Mouse (Mus musculus) gastrocnemius, adult 8-10 months (tissue): ENCODE results near the gene Map1lc3a. TPM values are rescaled to one million over a fixed set of nuclear protein-coding genes. Genes with fewer than 3 reads are reported as not detected.

ENCODE experiments used
- DNase-seq, 2 experiments: peaks; one replicate each; pipeline ENCODE4 v3.0.0; 2022; ENCODE audit warnings: low spot score in 2 of 2
- total RNA-seq, 4 experiments: library from RNA; stranded (reverse); gene quantifications; 2 replicates each; pipeline ENCODE4 v1.2.4; 2022

Map1lc3a gene
- total RNA-seq, 4 experiments from 2014 or later: 218 to 307 (median 227) TPM

DNA sequence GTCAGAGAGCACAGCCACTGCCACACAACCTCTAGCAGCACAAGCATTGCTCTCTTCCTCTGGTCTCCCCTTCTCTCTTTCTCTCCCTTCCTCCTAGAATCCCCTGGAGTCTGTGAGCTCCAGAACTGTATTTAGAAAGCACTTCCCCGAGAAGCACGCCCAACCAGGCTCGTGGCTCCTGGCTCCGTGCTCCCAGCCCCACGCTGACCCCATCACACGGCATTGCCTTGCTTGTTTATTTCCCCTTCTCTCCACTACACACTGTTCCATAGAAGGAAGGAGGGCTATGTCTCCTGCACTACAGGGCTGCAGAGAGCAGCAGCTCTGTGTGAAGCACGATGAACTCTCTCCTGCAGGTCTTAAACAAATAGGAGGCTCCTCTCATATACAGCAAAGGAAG is 8.6 kb downstream of the Map1lc3a start:
- DNase-seq: peak in 1 of 2 experiments; percentile 40

DNA sequence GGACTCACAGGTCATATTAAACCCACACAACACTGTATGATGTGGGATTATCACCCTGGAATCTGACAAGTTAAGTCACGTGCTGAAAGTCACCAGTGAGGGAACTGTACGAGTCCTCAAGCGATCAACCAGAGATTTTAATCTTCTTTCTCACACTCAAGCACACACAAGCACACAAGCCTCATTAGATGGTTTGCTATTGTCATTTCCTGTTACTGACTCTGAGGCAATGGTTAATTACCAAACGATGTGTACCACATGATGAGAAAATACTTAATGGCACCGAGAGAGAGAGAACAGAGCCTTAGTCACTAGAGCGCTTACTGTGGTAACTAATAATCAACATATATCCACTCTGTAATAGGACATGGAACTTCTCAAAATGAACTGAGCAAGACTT is 9.6 kb downstream of the Map1lc3a start:
- no peak for DNase-seq

DNA sequence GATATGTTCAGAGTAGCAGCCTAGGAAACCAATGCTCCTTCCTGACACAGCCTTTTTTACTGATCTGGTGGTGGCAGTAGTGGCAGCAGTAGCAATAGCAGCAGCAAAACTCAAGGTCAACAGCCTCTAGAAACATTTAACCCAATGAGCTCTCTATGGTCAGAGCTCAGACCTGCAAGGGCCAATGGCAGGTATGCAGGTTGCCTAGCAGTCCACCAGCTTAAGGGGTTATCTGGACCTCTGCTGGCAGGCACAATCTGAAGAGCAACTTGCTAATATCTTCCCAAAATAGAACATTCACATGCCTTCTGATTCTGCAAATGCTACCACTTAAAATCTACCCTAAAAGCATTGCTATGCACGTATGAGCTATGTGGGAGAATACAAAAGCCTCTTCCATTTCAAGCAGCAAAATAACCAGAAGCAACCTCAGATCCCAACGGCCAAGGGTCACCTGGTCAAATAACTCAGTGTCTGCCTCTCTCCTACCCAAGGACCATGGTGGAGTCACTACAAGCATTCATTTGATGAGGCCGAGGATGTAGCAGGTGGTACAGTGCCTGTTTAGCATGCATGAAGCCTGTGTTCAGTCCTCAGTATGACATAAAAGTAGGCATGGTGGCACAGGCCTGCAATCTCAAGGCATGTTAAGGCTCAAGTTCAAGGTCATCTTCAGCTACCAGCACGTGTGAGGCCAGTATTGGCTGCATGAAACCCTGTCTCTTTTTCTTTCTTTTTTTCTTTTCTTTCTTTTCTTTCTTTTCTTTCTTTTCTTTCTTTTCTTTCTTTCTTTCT is 11.6 kb downstream of the Map1lc3a start:
- no peak for DNase-seq

DNA sequence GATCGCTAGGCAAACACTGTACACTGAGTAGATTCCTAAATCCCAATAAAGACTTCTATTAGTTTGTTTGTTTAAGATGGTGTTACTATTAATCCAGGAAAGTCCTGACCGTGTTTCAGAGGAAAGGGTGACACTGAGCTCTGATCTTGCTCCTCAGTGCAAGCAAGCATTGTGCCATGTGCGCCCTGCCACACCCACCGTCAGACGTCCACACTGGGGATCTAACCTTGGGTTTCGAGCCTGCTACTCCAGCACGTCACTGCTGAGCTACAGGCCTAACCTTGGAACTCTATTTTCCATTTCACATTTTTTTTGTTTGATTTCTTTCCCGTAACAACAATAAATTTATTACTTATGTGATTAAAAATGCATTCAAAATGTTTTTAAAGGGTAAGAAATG is 14.0 kb downstream of the Map1lc3a start:
- no peak for DNase-seq

DNA sequence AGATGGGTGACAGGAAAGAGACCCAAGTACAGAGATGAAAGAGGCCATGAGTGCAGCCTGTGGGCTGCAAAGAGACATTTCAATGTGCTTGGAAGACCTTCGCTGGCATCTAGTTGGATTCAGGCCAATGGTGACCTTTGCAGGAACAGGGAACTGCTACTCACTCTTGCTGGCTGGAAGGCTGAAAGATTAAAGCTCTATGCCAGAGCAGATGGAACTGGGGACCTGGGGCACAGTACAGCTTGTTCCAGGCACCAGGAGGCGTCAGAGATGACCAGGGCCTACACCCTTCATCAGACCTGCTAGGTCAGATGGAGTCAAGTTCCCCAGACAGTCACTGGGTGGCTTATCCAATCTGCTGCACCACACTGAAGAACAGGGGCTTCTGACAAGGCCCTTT is 17.3 kb downstream of the Map1lc3a start:
- DNase-seq: peak; percentile 48 to 63

DNA sequence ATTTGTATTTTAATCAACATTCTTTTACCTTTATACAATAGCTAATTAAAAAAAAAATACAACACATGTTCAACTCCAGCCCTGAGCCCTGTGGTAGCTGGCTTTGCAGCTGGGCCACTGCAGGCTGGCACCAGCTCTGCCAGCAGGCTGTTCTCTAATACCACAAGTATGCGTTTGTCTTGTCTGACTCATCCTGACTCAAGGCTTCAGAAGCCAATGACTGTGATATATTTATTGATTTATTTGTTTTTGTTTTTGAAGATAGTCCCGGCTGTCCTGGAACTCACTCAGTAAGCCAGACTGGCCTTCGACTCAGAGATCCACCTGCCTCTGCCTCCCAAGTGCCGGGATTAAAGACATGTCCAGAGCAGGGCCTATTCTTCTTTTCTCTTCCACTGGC is 17.8 kb downstream of the Map1lc3a start:
- no peak for DNase-seq

DNA sequence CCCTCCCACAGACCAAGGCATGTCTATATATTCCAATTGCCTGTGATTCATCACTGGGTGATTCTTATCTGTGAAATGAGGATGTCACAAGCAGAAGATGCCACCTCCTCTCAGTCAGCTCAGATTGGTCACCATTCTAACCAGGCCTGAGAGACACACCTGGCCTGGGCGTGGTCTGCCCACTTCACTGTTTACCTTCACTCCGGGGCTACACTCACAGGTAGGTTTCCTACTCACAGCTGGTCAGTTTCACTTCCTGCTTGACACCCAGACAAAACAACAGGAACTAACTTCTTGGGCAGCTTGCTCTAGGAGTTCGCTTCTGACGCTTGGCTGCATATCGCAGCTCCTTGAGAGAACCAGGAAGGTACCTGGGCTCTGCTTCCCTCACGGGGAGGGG is 19.4 kb downstream of the Map1lc3a start:
- DNase-seq: no peak

DNA sequence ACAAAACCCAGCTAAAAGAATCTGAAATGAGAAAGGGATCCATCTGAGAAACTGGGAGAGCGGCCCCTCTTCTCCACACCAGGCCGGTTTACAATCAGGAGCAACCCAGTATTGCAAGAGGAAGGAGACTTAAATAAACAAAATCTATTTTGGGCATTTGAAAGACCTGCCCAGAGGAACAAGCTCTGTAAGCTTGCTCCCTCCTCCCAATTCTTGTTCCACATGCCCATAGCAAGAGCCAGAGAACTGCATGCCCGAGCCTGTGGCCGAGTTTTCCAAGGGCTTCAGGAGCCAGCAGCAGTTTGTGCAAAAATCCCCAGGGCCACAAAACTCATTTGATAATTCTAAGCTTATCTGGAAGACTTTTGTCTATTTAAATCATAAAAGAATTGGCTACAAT is 23.5 kb downstream of the Map1lc3a start:
- peak in 1 of 2 experiments; percentile 25 for DNase-seq

DNA sequence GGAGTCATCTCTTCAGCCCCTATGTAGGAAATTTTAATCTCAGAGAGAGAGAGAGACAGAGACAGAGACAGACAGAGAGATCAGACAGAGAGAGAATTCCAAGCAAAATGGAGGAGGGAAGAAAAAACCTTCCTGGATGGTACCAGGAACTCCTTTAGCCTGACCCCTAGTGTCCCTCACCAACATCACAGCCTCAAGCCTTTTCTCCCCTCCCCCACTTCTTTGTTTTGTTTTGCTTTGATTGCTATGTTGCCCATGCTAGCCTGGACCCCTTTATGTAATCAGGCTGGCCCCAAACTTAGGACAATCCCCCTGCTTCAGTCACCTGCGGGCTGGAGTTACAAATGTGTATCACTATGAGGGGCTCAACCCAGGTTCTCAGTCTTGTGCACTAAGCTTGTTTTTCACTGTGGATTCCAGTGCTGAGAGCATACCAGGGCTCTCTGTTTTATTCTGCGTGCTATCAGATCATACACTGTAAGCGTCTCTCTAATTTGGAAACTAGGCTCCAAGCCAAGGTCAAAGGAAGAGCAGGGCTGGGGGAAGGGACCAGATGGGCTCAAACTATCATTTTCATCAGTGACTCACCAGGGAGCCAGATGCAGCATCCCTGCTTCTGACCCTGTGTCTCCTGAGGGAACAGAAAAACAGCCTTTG is 33.0 kb downstream of the Map1lc3a start:
- peak; percentile 49 to 51 for DNase-seq

DNA sequence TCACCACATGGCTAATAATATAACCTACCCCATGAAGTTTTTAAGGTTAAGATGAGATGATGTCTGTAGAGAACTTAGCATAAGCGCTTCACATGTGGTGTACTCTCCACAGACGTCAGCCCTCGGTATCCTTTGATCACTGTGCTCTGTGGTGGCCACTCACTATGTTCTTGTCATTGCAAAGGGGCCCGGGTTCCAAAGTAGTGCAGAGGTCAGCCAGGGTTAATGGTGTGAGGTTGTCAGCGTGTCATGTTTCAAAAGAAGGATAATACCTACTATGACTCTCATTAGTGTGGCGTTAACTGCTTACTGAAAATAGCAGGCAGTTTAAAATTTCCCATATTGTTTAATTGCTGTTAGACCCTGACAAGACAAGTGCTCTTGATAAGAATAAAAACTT is 37.6 kb downstream of the Map1lc3a start:
- no peak for DNase-seq

DNA sequence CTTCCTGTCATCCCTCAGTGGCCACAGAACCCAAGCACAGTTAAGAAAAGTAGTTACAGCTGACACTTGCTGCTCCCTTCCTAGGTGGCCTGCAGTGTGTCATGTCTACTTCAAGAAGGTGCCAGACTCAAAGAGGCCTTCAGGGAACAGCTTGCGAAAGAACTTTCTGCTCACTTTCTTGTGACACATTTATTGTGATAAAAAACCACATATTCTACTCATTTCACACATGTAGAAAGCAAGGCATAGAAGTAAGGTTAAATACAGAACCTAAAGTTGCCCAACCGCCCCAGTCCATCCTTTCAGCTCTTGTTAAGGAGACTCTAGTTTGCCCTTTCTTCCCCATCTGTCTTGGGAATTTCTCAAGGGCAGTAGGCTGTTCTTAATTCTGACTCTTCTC is 42.5 kb downstream of the Map1lc3a start:
- no peak for DNase-seq

DNA sequence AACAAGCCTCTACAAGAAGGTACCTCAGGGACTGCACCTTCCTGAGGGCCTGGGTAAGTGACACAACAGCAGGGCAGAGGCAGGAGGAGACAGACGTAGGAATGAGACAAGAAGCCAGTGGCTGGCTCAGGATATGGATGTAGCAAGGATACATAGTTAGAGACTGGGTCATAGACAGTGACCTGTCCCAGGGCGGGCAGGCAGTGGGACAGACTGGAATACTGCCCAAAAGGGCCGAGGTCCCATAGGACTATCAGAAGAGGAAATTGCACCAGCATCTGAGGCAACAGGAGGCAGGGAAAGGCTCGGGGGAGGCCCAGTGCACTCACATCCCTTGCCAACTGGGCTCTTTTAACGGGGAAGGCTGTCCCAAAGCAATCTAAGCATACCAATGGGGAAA is 44.5 kb downstream of the Map1lc3a start:
- peak; percentile 15 to 31 for DNase-seq

DNA sequence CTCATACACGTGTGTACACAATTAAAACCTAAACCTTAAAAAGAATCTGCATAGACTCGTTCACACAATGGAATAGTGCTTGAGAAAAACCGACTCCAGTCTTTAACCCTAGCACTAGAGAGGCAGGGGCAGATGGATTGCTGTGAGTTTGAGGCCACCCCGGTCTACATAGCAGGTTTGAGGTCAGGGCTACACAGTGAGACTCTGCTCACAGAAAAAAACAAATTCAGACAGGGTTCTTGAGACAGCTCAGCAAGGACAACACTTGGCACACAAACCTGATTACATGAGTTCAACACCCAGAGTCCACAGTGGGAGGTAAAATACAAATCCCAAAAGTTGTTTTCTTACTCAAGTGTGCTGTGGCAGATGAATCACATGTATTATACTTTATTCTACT is 49.9 kb downstream of the Map1lc3a start:
- DNase-seq: no peak

Other genes with a start within 250 kb of the Map1lc3a start
- gene Ahcy, start 201.8 kb upstream of the Map1lc3a start, total RNA-seq: 10 to 100 TPM; 15.6 to 19.5 (median 18.7) TPM
- gene Itch, start 142.8 kb upstream of the Map1lc3a start, total RNA-seq: 10 to 100 TPM; 14.1 to 20.7 (median 18.0) TPM
- 100 to 1,000 TPM in 2 of 4 experiments, 10 to 100 TPM in 2; 67.9 to 107 (median 89.1) TPM for gene Dynlrb1, start 39.8 kb upstream of the Map1lc3a start, total RNA-seq
- gene Pigu, start 81.1 kb downstream of the Map1lc3a start, total RNA-seq: 10 to 100 TPM; 19.4 to 26.7 (median 21.5) TPM
- gene Trp53inp2, start 104.8 kb downstream of the Map1lc3a start, total RNA-seq: 100 to 1,000 TPM; 238 to 367 (median 290) TPM
- gene Ncoa6, start 197.6 kb downstream of the Map1lc3a start, total RNA-seq: 10 to 100 TPM; 11.4 to 13.3 (median 12.8) TPM
- gene Acss2, start 241.7 kb downstream of the Map1lc3a start, total RNA-seq: 10 to 100 TPM; 25.7 to 34.5 (median 30.1) TPM
- gene Ggt7, start 241.9 kb downstream of the Map1lc3a start, total RNA-seq: 1 to 10 TPM in 2 of 4 experiments, under 1 TPM in 2; 0.75 to 1.4 (median 1.1) TPM